Mouse (Mus musculus): ENCODE data around the gene Anxa6.

Gene Anxa6

DNA sequence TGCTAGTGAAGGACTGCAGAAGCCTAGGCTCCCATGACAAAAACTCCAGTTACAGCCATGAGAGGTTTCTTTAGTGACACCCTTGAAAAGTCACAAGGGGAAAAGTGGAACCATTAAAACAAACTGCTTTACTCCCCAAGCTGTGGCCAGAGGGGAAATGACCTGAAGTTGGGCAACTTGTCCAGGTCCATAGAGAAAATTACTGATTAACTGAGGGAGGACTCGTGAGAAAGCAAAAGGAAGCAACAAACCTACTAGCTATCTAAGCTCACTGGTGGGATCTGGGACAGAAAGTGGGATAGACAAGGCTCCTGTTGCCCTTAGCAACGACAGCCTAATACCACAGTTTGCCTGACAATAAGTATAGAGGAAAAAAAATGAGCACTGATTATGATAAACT lies 4.7 kb downstream of the Anxa6 start:
- DNase-seq: no peak

- DNase-seq: no peak
Observed at GRCm38 (mm10) chr11:55027204-55027855, 5.9 kb downstream of the Anxa6 start.

GRCm38 (mm10) chr11:55025896-55026295 lies 7.3 kb downstream of the Anxa6 start:
- DNase-seq: peak; percentile 50

- DNase-seq: no peak
Observed at GRCm38 (mm10) chr11:55023583-55023982, 9.7 kb downstream of the Anxa6 start.

- DNase-seq: peak; percentile 45
Observed at GRCm38 (mm10) chr11:55023049-55023564, 10.1 kb downstream of the Anxa6 start.

- DNase-seq: no peak
Observed at GRCm38 (mm10) chr11:55022508-55022907, 10.7 kb downstream of the Anxa6 start.

- DNase-seq: no peak
Observed at GRCm38 (mm10) chr11:55021859-55022258, 11.4 kb downstream of the Anxa6 start.

- no peak for DNase-seq
Observed at GRCm38 (mm10) chr11:55021458-55021857, 11.8 kb downstream of the Anxa6 start.

DNA sequence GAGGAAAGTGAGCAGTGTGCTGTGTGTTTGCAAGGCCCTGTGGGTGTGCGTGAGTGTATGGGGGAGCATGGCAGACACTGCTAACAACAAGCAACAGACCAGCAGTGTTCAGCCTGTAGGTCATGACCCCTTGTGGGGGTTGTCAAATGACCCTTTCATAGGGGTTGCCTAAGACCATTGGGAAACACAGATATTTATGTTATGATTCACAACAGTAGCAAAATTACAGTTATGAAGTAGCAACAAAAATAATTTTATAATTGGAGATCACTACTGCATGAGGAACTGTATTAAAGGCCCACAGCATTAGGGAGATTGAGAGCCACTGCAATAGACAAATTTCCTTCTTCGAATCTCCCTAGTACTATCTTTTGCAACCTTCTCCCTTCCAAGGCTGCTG lies 13.5 kb downstream of the Anxa6 start:
- no peak for DNase-seq

- DNase-seq: no peak
Observed at GRCm38 (mm10) chr11:55018034-55018433, 15.2 kb downstream of the Anxa6 start.

- DNase-seq: no peak
Observed at GRCm38 (mm10) chr11:55017201-55017600, 16.0 kb downstream of the Anxa6 start.

GRCm38 (mm10) chr11:55016758-55017157 lies 16.5 kb downstream of the Anxa6 start:
- DNase-seq: no peak

DNA sequence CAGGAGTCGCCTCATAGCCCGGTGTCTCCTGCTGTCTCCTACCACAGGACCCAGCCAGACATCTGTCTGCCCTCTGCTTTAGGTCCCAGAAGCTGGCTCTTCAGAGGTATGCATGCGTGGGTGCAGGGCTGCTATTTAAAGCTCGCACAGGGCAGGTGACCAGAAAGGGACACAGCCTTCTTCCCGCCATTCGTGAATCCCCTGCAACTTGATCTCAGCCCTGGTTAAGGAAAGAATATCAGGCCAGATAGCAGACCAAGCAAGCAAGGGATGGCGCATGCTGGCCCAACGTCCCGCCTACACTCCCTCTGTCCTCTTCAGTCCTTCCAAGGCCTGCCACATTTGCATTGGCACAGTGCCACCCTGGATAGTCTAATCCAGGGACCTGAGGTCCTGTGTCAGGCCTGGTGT lies 17.4 kb downstream of the Anxa6 start:
- DNase-seq: peak; percentile 81

GRCm38 (mm10) chr11:55015264-55015663 lies 18.0 kb downstream of the Anxa6 start:
- DNase-seq: peak; percentile 47

GRCm38 (mm10) chr11:55013802-55014201 lies 19.4 kb downstream of the Anxa6 start:
- no peak for DNase-seq

DNA sequence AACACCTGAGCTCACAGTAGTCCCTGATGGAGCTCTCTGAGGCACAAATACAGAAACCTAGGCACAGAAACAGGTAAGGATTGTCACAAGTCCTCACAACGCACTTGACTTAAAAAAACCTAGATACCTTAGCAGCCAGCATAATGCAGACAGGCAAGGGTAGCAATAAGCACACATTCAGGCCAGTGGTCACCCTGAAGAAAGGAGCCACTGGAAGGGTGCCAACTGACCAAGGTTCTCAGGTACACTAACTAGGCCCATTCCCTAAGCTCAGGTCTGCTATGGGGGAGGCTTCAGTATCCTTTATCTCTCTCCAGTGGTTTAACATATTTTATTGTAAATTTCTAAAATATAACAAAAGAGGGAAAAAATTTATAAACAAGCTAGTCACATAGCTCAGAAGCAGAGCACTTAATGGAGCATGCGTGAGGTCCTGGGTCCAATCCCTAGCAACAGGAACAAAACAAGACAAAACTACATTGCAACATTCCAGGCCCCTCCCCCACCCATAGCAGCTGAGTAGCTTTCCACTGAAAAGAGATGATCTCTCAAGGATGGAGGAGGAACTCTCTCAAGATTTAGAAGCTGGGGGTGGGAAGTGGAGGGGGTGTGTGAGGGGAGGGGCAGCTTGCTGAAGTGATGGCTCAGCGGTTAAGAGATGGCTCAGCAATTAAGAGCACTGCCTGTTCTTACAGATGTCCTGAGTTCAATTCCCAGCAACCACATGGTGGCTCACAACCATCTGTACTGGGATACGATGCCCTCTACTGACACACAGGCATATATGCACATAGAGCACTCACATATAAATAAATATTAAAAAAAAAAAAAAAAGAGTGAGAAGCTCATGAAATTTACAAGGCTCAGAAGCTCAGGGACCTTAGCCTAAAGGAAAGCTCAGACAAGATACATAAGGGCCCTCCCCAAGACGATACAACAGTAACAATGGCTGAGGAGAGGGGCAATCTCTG lies 20.4 kb downstream of the Anxa6 start:
- DNase-seq: no peak

DNA sequence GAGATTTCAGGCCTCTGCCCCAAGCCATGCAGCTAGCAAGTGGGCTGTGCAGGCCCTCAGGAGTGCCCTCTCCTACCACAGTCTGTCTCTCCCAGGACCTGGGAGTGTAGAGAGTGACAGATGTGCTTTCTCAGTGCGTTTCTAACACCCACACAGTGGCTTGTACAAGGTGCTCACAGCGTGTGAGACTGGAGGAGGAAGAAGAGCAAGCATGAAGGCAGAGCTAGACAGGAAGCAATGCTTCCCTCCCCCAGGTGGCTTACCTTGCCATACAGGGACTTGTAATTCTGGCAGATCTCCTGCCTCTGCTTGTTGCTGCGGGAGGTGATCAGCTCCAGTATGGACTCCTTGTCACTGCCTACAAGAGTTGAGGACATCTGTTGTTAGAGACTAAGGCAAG lies 21.8 kb downstream of the Anxa6 start:
- DNase-seq: no peak

GRCm38 (mm10) chr11:55008230-55008629 lies 25.0 kb downstream of the Anxa6 start:
- no peak for DNase-seq

DNA sequence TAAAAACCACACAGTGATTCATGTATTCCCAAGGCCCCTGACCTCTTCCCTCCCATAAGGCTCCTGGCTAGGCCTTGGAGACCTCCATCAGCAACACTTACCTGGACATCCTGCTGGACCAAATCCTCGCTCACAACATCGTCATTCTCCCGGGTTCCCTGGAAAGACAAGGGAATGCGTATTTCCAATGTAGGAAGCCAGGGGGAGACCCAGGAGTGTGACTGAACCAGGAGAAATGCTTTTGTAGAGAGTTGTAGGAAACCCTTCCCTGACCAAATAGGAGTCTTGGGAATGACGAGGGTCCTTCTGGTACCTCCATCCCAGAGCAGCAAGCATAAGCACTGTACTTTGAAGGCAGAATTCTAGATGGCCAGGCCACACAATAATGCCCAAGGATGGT lies 27.6 kb downstream of the Anxa6 start:
- no peak for DNase-seq

DNA sequence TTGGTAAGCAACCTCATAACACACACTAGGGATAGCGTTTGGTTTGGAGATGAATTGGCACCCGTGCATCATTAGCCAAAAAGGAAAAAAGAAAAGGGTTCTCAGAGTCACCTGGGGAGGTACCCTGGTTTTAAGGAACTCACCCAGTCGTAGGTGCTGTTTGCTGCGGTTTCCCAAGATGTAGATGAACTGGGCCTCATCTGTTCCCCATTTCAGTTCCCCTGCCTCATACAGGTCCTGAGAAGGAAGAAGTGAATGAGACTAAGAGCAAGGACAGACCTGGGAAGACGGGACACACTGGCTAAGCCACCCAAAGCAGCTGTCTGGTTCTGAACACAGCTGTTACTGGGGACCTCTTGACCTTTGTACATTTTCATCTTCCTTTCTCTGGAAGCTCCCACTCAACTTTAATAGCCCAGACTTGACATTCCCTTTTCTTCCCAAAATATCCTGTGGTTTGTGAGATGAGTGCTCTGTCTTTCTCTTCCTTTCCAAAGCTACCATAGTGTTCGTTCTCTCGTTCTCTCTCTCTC lies 28.2 kb downstream of the Anxa6 start:
- DNase-seq: no peak

DNA sequence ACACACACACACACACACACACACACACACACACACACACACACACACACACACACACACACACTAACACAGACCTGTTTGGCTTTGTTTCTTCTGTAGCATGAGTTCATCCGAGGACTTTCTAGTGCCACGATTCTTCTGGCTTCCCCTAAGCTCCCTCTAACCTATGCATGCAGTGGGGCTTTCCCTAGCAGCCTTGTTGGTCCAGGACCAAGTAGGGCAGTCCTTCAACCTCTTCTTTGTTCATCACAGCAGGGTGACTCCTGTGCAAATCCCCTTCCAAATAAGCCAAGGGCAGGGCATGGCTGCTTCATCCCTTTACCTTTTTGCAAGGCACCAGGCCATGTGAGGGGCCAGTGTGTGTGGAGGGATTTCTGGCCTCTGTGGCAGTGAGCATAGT lies 34.5 kb downstream of the Anxa6 start:
- DNase-seq: no peak

DNA sequence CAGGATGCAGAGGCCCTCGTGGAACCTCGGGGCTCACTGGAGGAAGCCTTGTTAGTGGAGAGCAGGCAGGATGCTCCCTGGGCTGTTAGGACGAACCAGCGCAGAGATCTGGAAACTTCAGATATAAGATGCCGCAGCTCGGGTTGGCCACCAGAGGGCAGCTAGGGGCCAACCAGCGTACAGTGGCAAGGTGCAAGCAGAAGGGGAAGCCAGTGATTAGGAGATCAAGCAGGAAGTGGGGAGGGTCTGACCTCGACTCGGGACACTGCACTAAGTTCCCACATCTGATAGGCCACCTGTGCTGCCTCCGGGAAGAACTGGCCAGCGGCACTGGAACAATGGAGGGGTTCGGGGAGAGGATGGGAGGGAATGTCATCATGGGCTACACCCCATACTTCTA lies 35.0 kb downstream of the Anxa6 start:
- peak; percentile 63 for DNase-seq

- DNase-seq: peak; percentile 66
Observed at GRCm38 (mm10) chr11:54996176-54996575, 37.1 kb downstream of the Anxa6 start.

DNA sequence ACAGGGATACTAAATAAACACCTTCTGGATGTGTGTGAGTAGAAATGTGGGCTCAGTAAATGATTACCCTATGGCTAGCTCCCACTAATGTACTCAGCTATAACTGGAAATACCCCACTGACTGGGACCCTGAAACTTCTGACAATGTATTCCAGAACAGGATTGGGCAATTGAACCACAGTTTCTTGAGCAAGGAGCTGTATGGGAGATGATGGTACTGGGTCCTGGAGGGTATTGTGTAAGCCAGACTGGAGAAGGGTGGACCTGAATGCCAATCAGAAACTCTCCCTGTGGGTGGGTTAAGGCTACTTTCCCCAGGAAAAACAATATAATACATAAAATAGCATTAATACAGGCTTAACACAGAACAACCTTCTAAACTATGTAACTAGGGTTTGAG lies 43.3 kb downstream of the Anxa6 start:
- no peak for DNase-seq

All from cerebellum, adult 9-11 months (tissue).